Mouse (Mus musculus) lung, adult 2 months (tissue): ENCODE results near the gene Atp5e.

Experiments used
- CTCF ChIP-seq: fragments of 200-500 bp; IDR thresholded peaks from 2 replicates; pipeline ENCODE4 v1.5.1; 2011; ENCODE audit warnings: mild to moderate bottlenecking, low read length, control low read depth; ENCODE audit not compliant: insufficient read depth
- POLR2A ChIP-seq: fragments of 200-500 bp; IDR thresholded peaks from 2 replicates; pipeline ENCODE4 v1.6.1; 2011; ENCODE audit warnings: low read depth, mild to moderate bottlenecking, control low read depth, low read length, borderline replicate concordance; ENCODE audit errors: extremely low read depth

GRCm38 (mm10) chr2:174439961-174440360 is 23.9 kb downstream of the Atp5e start:
- TF ChIP-seq POLR2A (no peak), CTCF (no peak)
